Mouse (Mus musculus): ENCODE data around the gene Pank2.
"Not testable (repeated sequence)": the region's sequence is repeated elsewhere in the genome, so short reads cannot be mapped to it uniquely, and the experiment has no call there.

DNA sequence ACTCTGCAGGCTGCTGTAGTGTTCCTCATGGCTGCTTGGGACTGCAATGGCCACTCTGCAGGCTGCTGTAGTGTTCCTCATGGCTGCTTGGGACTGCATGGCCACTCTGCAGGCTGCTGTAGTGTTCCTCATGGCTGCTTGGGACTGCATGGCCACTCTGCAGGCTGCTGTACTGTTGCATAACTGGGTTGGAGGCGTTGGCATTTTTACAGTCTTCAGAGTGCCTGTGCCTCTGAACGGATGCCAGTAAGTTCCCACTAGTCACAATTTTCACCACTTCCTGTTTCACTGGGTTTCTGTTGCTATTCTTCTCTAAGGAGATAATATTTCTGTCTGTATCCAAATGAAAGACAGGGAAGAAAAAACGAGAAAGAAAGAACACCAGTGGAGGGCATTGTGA, 58.9 kb downstream of the Pank2 start:
- TF ChIP-seq CTCF (IDR thresholded peaks at IDR 0.05; ENCODE audit: low read depth); EP300 (optimal IDR thresholded peaks at IDR 0.05): not testable (repeated sequence)

Measured in stomach, postnatal 0 days (tissue).